Mouse (Mus musculus) kidney, embryonic 14.5 days (tissue): ENCODE data around the gene Sstr4. TPM values are rescaled to one million over a fixed set of nuclear protein-coding genes. Genes with fewer than 3 reads are reported as not detected.

Source experiments
- ATAC-seq: fragments of 200-750 bp; cut with Nextera tagmentation; 2 replicates; pipeline ENCODE4 v1.8.0; 2017; ENCODE audit warnings: moderate number of reproducible peaks, mild to moderate bottlenecking, moderate TSS enrichment, moderate library complexity; ENCODE audit not compliant: low FRiP score, low TSS enrichment
- H3K27ac ChIP-seq: fragments of 300-500 bp; sonication (generic); 2 replicates; pipeline ENCODE4 v1.5.1; 2014; ENCODE audit warnings: low read depth, mild to moderate bottlenecking, low read length, moderate library complexity, mixed read lengths
- H3K27me3 ChIP-seq: fragments of 300-500 bp; sonication (generic); 2 replicates; pipeline ENCODE4 v1.6.1; 2014; ENCODE audit warnings: mild to moderate bottlenecking, low read length; ENCODE audit not compliant: control insufficient read depth, insufficient read depth
- H3K36me3 ChIP-seq: fragments of 300-500 bp; sonication (generic); 2 replicates; pipeline ENCODE4 v1.6.1; 2014; ENCODE audit warnings: low read length, mixed read lengths; ENCODE audit not compliant: control insufficient read depth, insufficient read depth
- H3K4me1 ChIP-seq: fragments of 300-500 bp; sonication (generic); 2 replicates; pipeline ENCODE4 v1.6.1; 2014; ENCODE audit warnings: low read length, mixed read lengths; ENCODE audit not compliant: control insufficient read depth, insufficient read depth
- H3K4me2 ChIP-seq: fragments of 300-500 bp; sonication (generic); replicated peaks from 2 replicates; pipeline ENCODE4 v1.6.1; 2014; ENCODE audit warnings: low read depth, mild to moderate bottlenecking, low read length
- H3K4me3 ChIP-seq: fragments of 300-500 bp; sonication (generic); 2 replicates; pipeline ENCODE4 v1.5.1; 2014; ENCODE audit warnings: mild to moderate bottlenecking, low read length
- H3K9ac ChIP-seq: fragments of 300-500 bp; sonication (generic); 2 replicates; pipeline ENCODE4 v1.6.1; 2014; ENCODE audit warnings: low read depth, mild to moderate bottlenecking, low read length, moderate library complexity
- H3K9me3 ChIP-seq: fragments of 300-500 bp; sonication (generic); 2 replicates; pipeline ENCODE4 v1.6.1; 2016; ENCODE audit warnings: low read length; ENCODE audit not compliant: control insufficient read depth
- WGBS: fragments of 180-500 bp; shearing (Covaris S2); extraction: QIAGEN DNeasy Blood & Tissue Kit; methylation state at CpG from one replicate; pipeline ENCODE4 v1.1.7; 2014; 5-methylcytosine and 5-hydroxymethylcytosine counted together
- polyA plus RNA-seq: library from polyadenylated mRNA; unstranded; fragments of >200 nt; fragmentation: Nextera tagmentation; extraction: Ambion mirVana; gene quantifications from 2 replicates; pipeline ENCODE4 v1.2.1, GENCODE M21; 2014

The Sstr4 gene
- polyA plus RNA-seq, 1 experiment from 2014 or later = 0.45 TPM

DNA sequence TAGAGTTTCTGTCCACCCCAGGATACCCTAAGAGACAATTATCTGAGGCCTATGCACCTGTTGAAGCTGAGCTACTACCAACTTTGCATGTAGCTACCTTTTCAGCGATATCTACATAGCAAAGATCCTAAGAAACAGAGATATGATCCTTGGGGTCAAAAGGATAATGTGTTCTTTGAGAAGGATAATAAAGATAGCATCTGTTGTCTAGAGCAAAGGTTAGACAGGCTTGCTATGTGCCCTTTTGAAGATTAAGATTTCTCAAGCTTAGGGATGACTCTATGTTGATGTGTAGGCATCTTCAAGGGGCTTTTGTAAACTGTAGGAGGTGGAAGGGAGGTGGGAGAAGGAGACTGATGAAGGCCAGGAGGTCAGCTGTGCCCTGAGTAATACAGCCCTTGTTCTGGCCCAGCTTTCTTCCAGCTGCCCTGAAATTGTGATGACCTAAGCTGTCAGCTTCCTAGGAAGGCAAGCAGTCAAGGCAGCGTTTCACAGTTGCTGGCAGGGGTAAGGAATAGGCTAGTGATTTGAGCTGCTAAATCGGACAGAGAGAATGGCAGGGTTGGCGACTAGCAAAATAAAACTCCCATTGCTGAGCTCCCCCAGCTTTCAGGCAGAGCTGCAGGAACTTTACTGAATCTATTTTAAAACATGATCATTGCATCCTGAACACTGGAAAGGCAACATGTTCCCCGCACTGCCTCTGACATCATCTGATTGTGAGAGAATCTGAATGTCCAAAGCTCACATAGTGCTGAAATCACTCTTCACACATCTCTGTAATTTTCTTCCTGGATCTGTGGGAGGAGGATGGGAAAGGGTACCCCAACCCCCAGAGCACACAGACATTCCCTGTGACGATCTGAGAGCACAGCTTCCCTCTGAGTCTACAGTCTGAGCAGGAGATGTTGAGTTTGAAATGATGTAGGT is 7.2 kb upstream of the Sstr4 start:
- Histone ChIP-seq H3K9ac (no peak overlapping the region), H3K27me3 (no peaks in the 10 kb centered on the region), H3K27ac (no peak overlapping the region), H3K36me3 (no peaks in the 10 kb centered on the region), H3K9me3 (no peaks in the 10 kb centered on the region), H3K4me2 (no peak overlapping the region), H3K4me1 (no peaks in the 10 kb centered on the region), H3K4me3 (no peak overlapping the region)
- ATAC-seq = no peak
- 65% methylated on average over 6 of the region's 6 CpGs for WGBS

- Histone ChIP-seq H3K4me2 (no peak overlapping the region), H3K4me1 (no peaks in the 10 kb centered on the region), H3K9me3 (no peaks in the 10 kb centered on the region), H3K27ac (no peak overlapping the region), H3K27me3 (peaks cover 16% of the 10 kb centered on the region), H3K4me3 (no peak overlapping the region), H3K36me3 (no peaks in the 10 kb centered on the region), H3K9ac (no peak overlapping the region)
- WGBS = 69% methylated on average over 1 of the region's 1 CpGs
- ATAC-seq = no peak
These were observed 2.0 kb upstream of the Sstr4 start for GRCm38 (mm10) chr2:148393149-148393548.

DNA sequence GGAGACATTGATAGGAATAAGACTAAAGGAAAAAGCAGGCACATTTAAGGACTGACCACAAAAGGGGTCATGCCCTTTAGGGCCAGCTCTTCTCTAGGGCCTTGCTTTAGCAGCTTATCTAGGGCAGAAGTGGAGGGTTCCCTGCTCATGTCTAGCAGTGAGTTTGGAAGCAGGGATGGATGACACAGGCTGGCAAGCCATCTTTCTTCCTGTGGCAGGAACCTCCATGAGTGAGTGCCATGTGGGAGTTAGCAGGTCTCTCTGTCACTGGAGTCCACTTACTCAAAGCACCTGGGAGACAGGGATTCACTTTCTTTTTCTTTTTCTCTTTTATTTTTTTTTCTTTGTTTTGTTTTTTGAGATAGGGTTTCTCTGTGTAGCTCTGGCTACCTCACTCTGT is 1.3 kb upstream of the Sstr4 start:
- no peaks in the 10 kb centered on the region for H3K9me3 ChIP-seq
- H3K36me3 ChIP-seq = no peaks in the 10 kb centered on the region
- no peak overlapping the region for H3K4me3 ChIP-seq
- ATAC-seq = no peak
- no peak overlapping the region for H3K27ac ChIP-seq
- H3K27me3 ChIP-seq = peaks cover 16% of the 10 kb centered on the region
- H3K9ac ChIP-seq = no peak overlapping the region
- H3K4me1 ChIP-seq = no peaks in the 10 kb centered on the region
- no peak overlapping the region for H3K4me2 ChIP-seq

GRCm38 (mm10) chr2:148396209-148396608 is 1.1 kb downstream of the Sstr4 start:
- Histone ChIP-seq H3K4me3 (no peak overlapping the region), H3K4me2 (no peak overlapping the region), H3K27me3 (peaks cover 16% of the 10 kb centered on the region), H3K27ac (no peak overlapping the region), H3K36me3 (no peaks in the 10 kb centered on the region), H3K9me3 (no peaks in the 10 kb centered on the region), H3K4me1 (no peaks in the 10 kb centered on the region), H3K9ac (no peak overlapping the region)
- 73% methylated on average over 10 of the region's 10 CpGs for WGBS
- no peak for ATAC-seq

DNA sequence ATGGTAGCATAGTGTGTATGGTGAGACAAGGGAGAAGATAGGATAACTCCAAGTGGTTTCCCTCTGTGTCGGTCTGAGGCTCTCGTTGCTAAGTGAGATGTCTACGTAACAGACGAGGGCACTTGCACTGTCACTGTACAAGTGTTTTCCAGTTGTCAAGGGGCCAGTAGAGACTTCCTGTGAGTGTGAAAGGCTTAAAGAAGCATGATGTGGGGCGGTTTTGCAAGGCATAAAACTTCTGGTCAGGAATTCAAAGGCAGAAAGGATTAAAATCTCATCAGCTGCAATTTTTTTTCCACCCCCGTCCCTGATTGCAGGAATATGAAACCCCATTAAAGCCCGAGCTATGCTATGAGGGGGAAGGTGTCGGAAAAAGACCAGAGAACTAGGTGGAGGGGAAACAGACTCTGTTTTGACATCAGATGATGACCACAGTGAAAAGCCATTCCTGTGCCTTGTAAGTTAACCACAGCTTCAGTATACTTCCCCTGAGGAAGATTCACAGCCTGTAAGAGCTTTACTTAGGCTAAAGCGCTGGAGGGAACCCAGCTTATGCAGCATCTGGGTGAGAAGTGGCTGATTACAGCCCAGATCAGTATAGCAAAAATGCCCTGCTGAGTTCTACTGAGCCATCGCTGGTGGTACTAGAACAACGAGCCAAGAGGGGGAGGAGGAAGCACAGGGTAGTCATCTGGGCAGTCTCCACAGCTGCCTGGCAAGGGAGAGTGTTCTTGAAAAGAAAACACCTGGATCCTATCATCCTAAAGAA is 2.1 kb downstream of the Sstr4 start:
- no peak overlapping the region for H3K4me3 ChIP-seq
- no peaks in the 10 kb centered on the region for H3K4me1 ChIP-seq
- no peak overlapping the region for H3K9ac ChIP-seq
- no peak overlapping the region for H3K27ac ChIP-seq
- H3K9me3 ChIP-seq = no peaks in the 10 kb centered on the region
- H3K36me3 ChIP-seq = no peaks in the 10 kb centered on the region
- ATAC-seq = no peak
- H3K4me2 ChIP-seq = no peak overlapping the region
- H3K27me3 ChIP-seq = peaks cover 16% of the 10 kb centered on the region
- 69% methylated on average over 11 of the region's 11 CpGs for WGBS

DNA sequence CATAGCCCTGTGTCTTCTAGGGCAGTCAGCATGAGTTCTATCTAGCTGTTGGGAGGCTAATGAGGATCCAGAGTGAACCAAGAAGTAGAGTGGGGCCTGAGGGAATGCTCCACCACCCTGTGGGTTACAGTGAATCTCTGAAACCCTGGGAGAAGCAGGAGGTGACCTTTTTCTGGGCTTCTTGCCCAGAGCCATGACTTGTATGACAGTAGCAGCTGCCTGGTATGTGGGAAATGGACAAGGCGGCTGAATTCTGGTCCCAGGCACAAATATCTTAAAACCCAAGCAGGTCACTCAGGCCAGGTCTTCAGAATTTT is 2.6 kb downstream of the Sstr4 start:
- ATAC-seq = no peak
- Histone ChIP-seq H3K36me3 (no peaks in the 10 kb centered on the region), H3K27me3 (peaks cover 16% of the 10 kb centered on the region), H3K9me3 (no peaks in the 10 kb centered on the region), H3K4me2 (no peak overlapping the region), H3K27ac (no peak overlapping the region), H3K4me1 (no peaks in the 10 kb centered on the region), H3K9ac (no peak overlapping the region), H3K4me3 (no peak overlapping the region)
- 64% methylated on average over 1 of the region's 1 CpGs for WGBS

DNA sequence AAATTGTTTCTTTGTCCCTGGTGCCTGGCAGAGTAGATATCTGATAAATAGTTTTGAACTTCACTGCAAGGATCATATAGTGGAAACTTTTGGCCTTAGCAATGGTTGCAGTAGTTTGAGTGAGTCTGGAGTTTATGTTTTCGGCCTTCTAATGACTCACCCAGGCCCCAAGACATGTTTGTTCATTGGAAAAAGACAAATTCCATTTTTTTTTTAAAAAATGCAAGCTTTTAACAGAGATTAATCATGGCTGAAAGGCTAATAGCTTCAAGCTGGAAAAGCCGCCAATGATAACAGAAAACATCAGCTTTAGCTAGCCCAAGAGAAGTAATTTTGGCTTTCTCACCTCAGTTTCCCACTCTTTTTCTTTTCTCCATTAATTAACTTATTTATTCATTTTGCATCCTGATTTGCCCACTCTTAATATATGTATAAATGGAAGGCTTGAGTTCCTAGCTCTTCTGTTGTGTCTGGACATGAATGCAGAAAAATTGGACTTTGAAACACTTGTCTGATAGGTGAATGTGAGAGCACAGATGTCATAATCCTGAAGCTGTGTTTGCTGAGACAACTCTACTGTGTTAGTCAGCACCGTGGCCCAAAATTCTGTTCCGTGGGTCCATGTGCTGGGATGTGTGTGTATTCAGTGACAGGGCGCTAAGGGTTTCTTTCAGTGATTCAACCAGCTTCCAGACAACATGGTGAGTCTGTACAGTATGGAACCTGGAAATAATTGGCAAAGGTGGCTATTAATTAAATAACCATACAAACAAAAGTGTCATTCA is 3.9 kb downstream of the Sstr4 start:
- WGBS = 86% methylated on average over 5 of the region's 5 CpGs
- H3K27ac ChIP-seq = no peak overlapping the region
- H3K4me2 ChIP-seq = no peak overlapping the region
- H3K4me3 ChIP-seq = no peak overlapping the region
- peaks cover 17% of the 10 kb centered on the region for H3K27me3 ChIP-seq
- no peak overlapping the region for H3K9ac ChIP-seq
- no peak for ATAC-seq
- H3K9me3 ChIP-seq = no peaks in the 10 kb centered on the region
- H3K36me3 ChIP-seq = no peaks in the 10 kb centered on the region
- H3K4me1 ChIP-seq = no peaks in the 10 kb centered on the region

DNA sequence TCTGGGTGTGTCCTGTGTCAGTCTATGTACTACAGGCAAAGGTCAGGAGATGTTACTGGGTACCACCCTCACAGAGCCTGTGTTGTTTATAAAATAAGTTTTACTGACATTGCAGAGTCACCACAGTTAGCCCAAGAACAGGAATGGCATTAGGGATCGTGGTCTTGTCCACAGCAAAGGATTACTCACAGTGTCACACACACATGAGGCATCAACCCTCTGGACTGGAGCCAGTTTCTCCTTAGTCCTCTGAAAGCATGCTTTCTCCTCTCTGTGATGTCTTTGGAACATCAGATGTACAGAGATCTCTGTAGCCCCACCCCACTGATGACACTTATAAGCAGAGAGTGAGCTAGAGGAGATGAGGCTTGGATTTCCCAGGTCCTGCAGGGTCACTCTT is 7.1 kb downstream of the Sstr4 start:
- Histone ChIP-seq H3K27me3 (peaks cover 18% of the 10 kb centered on the region), H3K4me2 (no peak overlapping the region)

More for the DNA sequence above, 7.1 kb downstream of the Sstr4 start:
- no peak overlapping the region for H3K4me3 ChIP-seq
- 82% methylated on average over 1 of the region's 1 CpGs for WGBS
- H3K27ac ChIP-seq = no peak overlapping the region
- H3K9ac ChIP-seq = no peak overlapping the region
- H3K36me3 ChIP-seq = no peaks in the 10 kb centered on the region
- ATAC-seq = no peak
- H3K4me1 ChIP-seq = peaks cover 7% of the 10 kb centered on the region
- H3K9me3 ChIP-seq = no peaks in the 10 kb centered on the region
